Mouse (Mus musculus) thymus, adult 2 months (tissue): ENCODE data around the gene Umad1. TPM values are rescaled to one million over a fixed set of nuclear protein-coding genes. Genes with fewer than 3 reads are reported as not detected.

Source experiments
- DNase-seq: peaks from one replicate; pipeline ENCODE4 v3.0.0; 2021
- H3K27ac ChIP-seq: fragments of 200-500 bp; 2 replicates; pipeline ENCODE4 v1.5.1; 2012; ENCODE audit warnings: low read length, control low read depth; ENCODE audit not compliant: control insufficient read depth, insufficient read depth
- H3K27me3 ChIP-seq: fragments of 200-500 bp; 2 replicates; pipeline ENCODE4 v1.6.1; 2012; ENCODE audit warnings: mild to moderate bottlenecking, low read length, moderate library complexity, mixed read lengths; ENCODE audit not compliant: control insufficient read depth, insufficient read depth
- H3K36me3 ChIP-seq: fragments of 200-500 bp; 2 replicates; pipeline ENCODE4 v1.6.1; 2012; ENCODE audit warnings: mild to moderate bottlenecking, low read length, moderate library complexity; ENCODE audit not compliant: control insufficient read depth, insufficient read depth
- H3K4me1 ChIP-seq: fragments of 200-500 bp; replicated peaks from 2 replicates; pipeline ENCODE4 v1.6.1; 2012; ENCODE audit warnings: low read length; ENCODE audit not compliant: control insufficient read depth, insufficient read depth
- H3K4me3 ChIP-seq: fragments of 200-500 bp; 2 replicates; pipeline ENCODE4 v1.5.1; 2012; ENCODE audit warnings: mild to moderate bottlenecking, low read length, control low read depth, moderate library complexity; ENCODE audit not compliant: control insufficient read depth, insufficient read depth
- CTCF ChIP-seq: fragments of 200-500 bp; IDR thresholded peaks from 2 replicates; pipeline ENCODE4 v1.5.1; 2012; ENCODE audit warnings: mild to moderate bottlenecking, control low read depth, low read length, moderate library complexity, borderline replicate concordance; ENCODE audit not compliant: control insufficient read depth, poor library complexity, insufficient read depth; ENCODE audit errors: extremely low read depth
- POLR2A ChIP-seq: fragments of 200-500 bp; IDR thresholded peaks from 2 replicates; pipeline ENCODE4 v1.6.1; 2012; ENCODE audit warnings: mild to moderate bottlenecking, low read length, control low read depth, moderate library complexity; ENCODE audit not compliant: control insufficient read depth, poor library complexity, insufficient read depth; ENCODE audit errors: extremely low read depth
- WGBS: fragments of 180-500 bp; shearing (Covaris S2); methylation state at CpG from one replicate; pipeline ENCODE4 v1.1.7; 2018; 5-methylcytosine and 5-hydroxymethylcytosine counted together
- polyA plus RNA-seq: library from polyadenylated mRNA; depleted of rRNA; stranded (reverse); fragments of >200 nt; gene quantifications from 2 replicates; pipeline ENCODE4 v1.2.3, GENCODE M21; 2012

Gene Umad1
- polyA plus RNA-seq, 1 experiment = 13.5 TPM

DNA sequence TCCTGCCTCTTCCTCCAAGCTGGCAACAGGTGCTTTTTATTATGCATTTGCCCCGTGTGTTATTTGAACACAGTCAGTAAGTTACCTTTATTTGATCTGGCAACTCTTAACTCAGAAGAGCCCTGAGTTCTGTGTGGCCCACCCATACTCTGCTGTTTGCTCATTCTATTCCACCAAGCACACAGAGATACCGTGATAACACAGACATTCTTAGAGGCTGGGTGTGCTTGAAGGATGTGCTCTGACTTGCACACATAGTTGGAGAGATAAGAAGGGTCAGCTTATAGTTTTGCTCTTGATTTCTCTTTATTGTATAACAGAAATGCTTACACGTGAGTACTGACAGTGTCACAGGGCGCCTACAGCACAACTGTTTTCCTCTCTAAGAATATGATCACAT is 133.9 kb downstream of the Umad1 start:
- Histone ChIP-seq H3K27me3 (no peaks in the 10 kb centered on the region), H3K4me1 (peaks cover 23% of the 10 kb centered on the region), H3K4me3 (no peak overlapping the region), H3K36me3 (no peaks in the 10 kb centered on the region), H3K27ac (no peak overlapping the region; the same call in 1 of the 2 replicates)
- no peak for DNase-seq
- TF ChIP-seq POLR2A = no peak
- TF ChIP-seq CTCF = no peak
- WGBS = 66% methylated on average over 4 of the region's 4 CpGs

GRCm38 (mm10) chr6:8394044-8394443 is 135.0 kb downstream of the Umad1 start:
- no peak for TF ChIP-seq CTCF
- no peak for TF ChIP-seq POLR2A
- Histone ChIP-seq H3K27me3 (no peaks in the 10 kb centered on the region), H3K27ac (no peak overlapping the region), H3K4me3 (no peak overlapping the region), H3K4me1 (peaks cover 23% of the 10 kb centered on the region), H3K36me3 (no peaks in the 10 kb centered on the region)
- no peak for DNase-seq

DNA sequence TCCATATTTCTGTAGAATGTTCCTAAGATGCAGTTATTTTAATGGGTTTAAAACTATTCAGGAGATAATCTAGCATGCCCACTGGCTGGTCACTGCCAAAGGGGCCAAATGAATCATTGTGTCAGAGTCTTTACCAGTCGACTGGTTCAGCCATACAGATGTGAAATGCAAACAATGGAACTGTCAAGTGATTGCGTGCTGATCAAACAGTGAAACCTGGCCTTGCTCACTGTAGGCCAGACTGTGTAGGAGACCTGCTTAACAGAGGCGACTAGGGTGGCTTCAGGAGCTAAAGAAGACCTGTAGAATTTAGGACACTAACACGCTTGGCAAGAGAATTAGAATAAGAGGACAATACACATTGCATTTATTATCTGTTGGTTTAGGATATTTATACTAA is 136.0 kb downstream of the Umad1 start:
- TF ChIP-seq CTCF = no peak
- TF ChIP-seq POLR2A = no peak

DNA sequence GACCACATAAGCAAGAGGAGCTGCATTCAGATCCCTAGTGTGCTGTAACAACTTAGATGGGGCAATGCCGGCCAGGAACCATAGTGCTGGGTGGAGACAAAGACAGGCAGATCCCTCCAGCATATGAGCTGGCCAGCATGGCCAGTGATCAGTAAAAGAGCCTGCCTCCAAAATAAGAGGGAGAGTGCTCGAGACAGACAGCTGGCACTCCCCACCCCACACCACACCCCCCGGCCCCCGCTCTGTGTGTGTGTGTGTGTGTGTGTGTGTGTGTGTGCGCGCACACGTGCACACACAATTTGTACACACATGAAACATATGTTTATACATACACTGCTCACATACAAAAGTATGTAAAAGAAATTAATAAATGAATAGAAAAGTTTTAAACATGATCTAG is 138.2 kb downstream of the Umad1 start:
- H3K36me3 ChIP-seq = no peaks in the 10 kb centered on the region
- WGBS = 96% methylated on average over 7 of the region's 7 CpGs
- DNase-seq = no peak
- TF ChIP-seq POLR2A (no peak), CTCF (no peak)
- H3K4me3 ChIP-seq = no peak overlapping the region
- no peak overlapping the region; the same call in 1 of the 2 replicates for H3K27ac ChIP-seq
- H3K27me3 ChIP-seq = no peaks in the 10 kb centered on the region
- H3K4me1 ChIP-seq = peaks cover 19% of the 10 kb centered on the region

More for the DNA sequence above, 136.0 kb downstream of the Umad1 start:
- Histone ChIP-seq H3K27ac (no peak overlapping the region), H3K36me3 (no peaks in the 10 kb centered on the region), H3K27me3 (no peaks in the 10 kb centered on the region), H3K4me3 (no peak overlapping the region), H3K4me1 (peaks cover 19% of the 10 kb centered on the region)
- WGBS = 95% methylated on average over 4 of the region's 4 CpGs
- no peak for DNase-seq

DNA sequence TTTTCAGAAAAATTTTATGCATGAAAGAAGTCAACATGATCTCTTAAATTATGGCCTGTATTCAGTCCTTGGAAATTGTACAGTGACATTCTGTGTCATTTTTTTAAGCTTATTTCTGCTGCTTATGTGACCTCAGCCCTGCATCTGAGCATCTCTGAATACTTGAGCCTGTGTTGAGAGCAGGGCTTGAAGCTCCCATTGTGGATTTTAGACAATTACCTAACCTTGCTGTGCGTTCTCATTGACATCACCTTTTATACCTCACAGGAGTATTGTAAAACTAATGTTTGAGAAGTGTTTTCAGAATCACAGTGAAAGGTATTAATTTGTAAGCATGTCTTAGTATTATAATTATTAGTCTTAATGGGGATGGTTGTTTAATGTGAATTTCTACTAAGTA is 140.6 kb downstream of the Umad1 start:
- TF ChIP-seq POLR2A (no peak), CTCF (no peak)
- Histone ChIP-seq H3K36me3 (no peaks in the 10 kb centered on the region), H3K4me3 (no peak overlapping the region), H3K4me1 (peaks cover 13% of the 10 kb centered on the region), H3K27me3 (no peaks in the 10 kb centered on the region), H3K27ac (no peak overlapping the region)
- no peak for DNase-seq
- WGBS = 98% methylated on average over 1 of the region's 1 CpGs

- TF ChIP-seq CTCF = no peak
- whole genome bisulfite sequencing = 97% methylated on average over 5 of the region's 5 CpGs
- H3K4me1 ChIP-seq = peaks cover 6% of the 10 kb centered on the region
- no peaks in the 10 kb centered on the region for H3K36me3 ChIP-seq
- no peaks in the 10 kb centered on the region for H3K27me3 ChIP-seq
- H3K27ac ChIP-seq = no peak overlapping the region
- no peak for DNase-seq
- H3K4me3 ChIP-seq = no peak overlapping the region
Measured at GRCm38 (mm10) chr6:8403127-8403526, 144.0 kb downstream of the Umad1 start.

- WGBS = 88% methylated on average over 5 of the region's 5 CpGs
- DNase-seq = no peak
- no peak for TF ChIP-seq CTCF
- TF ChIP-seq POLR2A = no peak
- Histone ChIP-seq H3K4me3 (no peak overlapping the region), H3K4me1 (peaks cover 12% of the 10 kb centered on the region), H3K27me3 (no peaks in the 10 kb centered on the region), H3K36me3 (no peaks in the 10 kb centered on the region), H3K27ac (no peak overlapping the region)
Measured at GRCm38 (mm10) chr6:8405844-8406243, 146.8 kb downstream of the Umad1 start.

DNA sequence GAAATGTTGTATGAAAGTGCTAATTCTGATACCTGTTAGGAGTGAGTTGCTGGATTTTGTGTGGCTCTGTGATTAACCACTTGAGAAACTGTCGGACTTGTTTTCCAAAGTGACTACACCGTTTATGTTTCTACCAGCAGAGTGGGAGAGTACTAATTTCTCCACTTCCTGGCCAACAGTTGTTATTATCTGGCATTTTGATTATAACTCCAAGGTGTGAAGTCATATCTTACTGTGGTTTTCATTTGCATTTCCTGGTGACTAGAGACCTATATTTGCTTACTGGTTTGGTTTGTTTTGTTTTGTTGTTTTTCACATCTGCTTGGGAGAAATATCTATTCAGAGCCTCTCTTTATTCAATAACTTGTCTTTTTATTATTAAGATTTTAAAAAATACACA is 149.2 kb downstream of the Umad1 start:
- no peak for DNase-seq
- TF ChIP-seq CTCF (no peak), POLR2A (no peak)
- H3K4me1 ChIP-seq = peaks cover 14% of the 10 kb centered on the region
- H3K36me3 ChIP-seq = no peaks in the 10 kb centered on the region
- no peak overlapping the region for H3K4me3 ChIP-seq
- WGBS = 84% methylated on average over 2 of the region's 2 CpGs
- H3K27ac ChIP-seq = no peak overlapping the region
- H3K27me3 ChIP-seq = no peaks in the 10 kb centered on the region
